Mouse (Mus musculus) bone marrow, adult 2 months (tissue): ENCODE measurements around the gene Arhgef19. TPM values are rescaled to one million over a fixed set of nuclear protein-coding genes. Genes with fewer than 3 reads are reported as not detected.

ENCODE experiments used
- H3K27ac ChIP-seq: fragments of 200-500 bp; 2 replicates; pipeline ENCODE4 v1.5.1; 2012; ENCODE audit warnings: low read depth, mild to moderate bottlenecking, control low read depth, inconsistent platforms, low read length; ENCODE audit not compliant: control insufficient read depth, poor library complexity, insufficient read depth
- H3K4me1 ChIP-seq: fragments of 200-500 bp; 2 replicates; pipeline ENCODE4 v1.6.1; 2011; ENCODE audit warnings: low read length; ENCODE audit not compliant: control insufficient read depth, insufficient read depth
- H3K4me3 ChIP-seq: fragments of 200-500 bp; replicated peaks from 2 replicates; pipeline ENCODE3; 2011; ENCODE audit warnings: mild to moderate bottlenecking, low read depth, low read length, control low read depth; ENCODE audit not compliant: control insufficient read depth
- CTCF ChIP-seq: fragments of 200-500 bp; IDR thresholded peaks from 2 replicates; pipeline ENCODE4 v1.5.1; 2011; ENCODE audit warnings: low read length, control low read depth; ENCODE audit not compliant: control insufficient read depth, insufficient read depth
- POLR2A ChIP-seq: fragments of 200-500 bp; IDR thresholded peaks from 2 replicates; pipeline ENCODE4 v1.6.1; 2011; ENCODE audit warnings: low read depth, mild to moderate bottlenecking, control low read depth, low read length, borderline replicate concordance; ENCODE audit not compliant: control insufficient read depth
- WGBS: fragments of 180-500 bp; shearing (Covaris S2); methylation state at CpG from one replicate; pipeline ENCODE4 v1.1.7; 2018; 5-methylcytosine and 5-hydroxymethylcytosine counted together
- polyA plus RNA-seq: library from polyadenylated mRNA; stranded (reverse); fragments of >200 nt; gene quantifications from 2 replicates; pipeline ENCODE4 v1.2.4, GENCODE M21; 2011; ENCODE audit warnings: low replicate concordance; ENCODE audit not compliant: missing spikeins, insufficient read depth, insufficient read length

The Arhgef19 gene
- polyA plus RNA-seq, 1 experiment: 1.1 TPM

- TF ChIP-seq POLR2A: no peak
- TF ChIP-seq CTCF: no peak
- 44% methylated on average over 2 of the region's 2 CpGs for WGBS
- no peak overlapping the region for H3K27ac ChIP-seq
These were observed 17.5 kb upstream of the Arhgef19 start for GRCm38 (mm10) chr4:141221848-141222247.

GRCm38 (mm10) chr4:141222752-141223151 lies 16.5 kb upstream of the Arhgef19 start:
- no peak for TF ChIP-seq CTCF
- no peak for TF ChIP-seq POLR2A
- 66% methylated on average over 5 of the region's 5 CpGs for WGBS
- Histone ChIP-seq H3K27ac (no peak overlapping the region), H3K4me1 (no peaks in the 10 kb centered on the region), H3K4me3 (no peak overlapping the region)

More at GRCm38 (mm10) chr4:141221848-141222247, 17.5 kb upstream of the Arhgef19 start:
- Histone ChIP-seq H3K4me3 (no peak overlapping the region), H3K4me1 (no peaks in the 10 kb centered on the region)

- no peak for TF ChIP-seq POLR2A
- 73% methylated on average over 7 of the region's 7 CpGs for WGBS
- Histone ChIP-seq H3K27ac (no peak overlapping the region), H3K4me3 (no peak overlapping the region), H3K4me1 (no peaks in the 10 kb centered on the region)
These were observed 10.6 kb upstream of the Arhgef19 start for GRCm38 (mm10) chr4:141228687-141229086.

- Histone ChIP-seq H3K4me1 (no peaks in the 10 kb centered on the region), H3K27ac (no peak overlapping the region), H3K4me3 (no peak overlapping the region)
- whole genome bisulfite sequencing: 83% methylated on average over 4 of the region's 4 CpGs
- TF ChIP-seq POLR2A: no peak
- no peak for TF ChIP-seq CTCF
These were observed 6.1 kb upstream of the Arhgef19 start for GRCm38 (mm10) chr4:141233196-141233595.

GRCm38 (mm10) chr4:141235537-141236111 lies 3.7 kb upstream of the Arhgef19 start:
- TF ChIP-seq CTCF: no peak
- TF ChIP-seq POLR2A: no peak
- Histone ChIP-seq H3K27ac (no peak overlapping the region), H3K4me1 (no peaks in the 10 kb centered on the region), H3K4me3 (no peak overlapping the region)
- 64% methylated on average over 6 of the region's 6 CpGs for WGBS

- 56% methylated on average over 3 of the region's 3 CpGs for WGBS
These were observed 2.4 kb upstream of the Arhgef19 start for GRCm38 (mm10) chr4:141236856-141237255.

GRCm38 (mm10) chr4:141238492-141239387 lies 559 bp upstream of the Arhgef19 start:
- 8% methylated on average over 20 of the region's 20 CpGs for WGBS
- no peak overlapping the region for H3K27ac ChIP-seq
- TF ChIP-seq CTCF (no peak), POLR2A (no peak)
- no peak overlapping the region for H3K4me3 ChIP-seq
- H3K4me1 ChIP-seq: no peaks in the 10 kb centered on the region

More at GRCm38 (mm10) chr4:141236856-141237255, 2.4 kb upstream of the Arhgef19 start:
- no peak overlapping the region for H3K4me3 ChIP-seq
- H3K27ac ChIP-seq: no peak overlapping the region
- no peaks in the 10 kb centered on the region for H3K4me1 ChIP-seq
- TF ChIP-seq CTCF (no peak), POLR2A (no peak)

- Histone ChIP-seq H3K27ac (no peak overlapping the region), H3K4me1 (no peaks in the 10 kb centered on the region), H3K4me3 (no peak overlapping the region)
- 5% methylated on average over 14 of the region's 14 CpGs for WGBS
- TF ChIP-seq CTCF: no peak
These were observed 1.3 kb downstream of the Arhgef19 start for GRCm38 (mm10) chr4:141240617-141241016.

- TF ChIP-seq CTCF (no peak), POLR2A (no peak)
- no peaks in the 10 kb centered on the region for H3K4me1 ChIP-seq
- H3K27ac ChIP-seq: no peak overlapping the region
- 31% methylated on average over 15 of the region's 15 CpGs for WGBS
- H3K4me3 ChIP-seq: no peak overlapping the region
These were observed 2.6 kb downstream of the Arhgef19 start for GRCm38 (mm10) chr4:141241861-141242260.
